Mouse (Mus musculus) forebrain, embryonic 12.5 days (tissue): Measurements from ENCODE around the gene Zdhhc6. TPM values are rescaled to one million over a fixed set of nuclear protein-coding genes. Genes with fewer than 3 reads are reported as not detected.

Experiments used
- ATAC-seq: fragments of 200-750 bp; cut with Nextera tagmentation; 2 replicates; pipeline ENCODE4 v1.8.0; 2017; ENCODE audit warnings: moderate TSS enrichment; ENCODE audit not compliant: low FRiP score
- H3K27ac ChIP-seq: fragments of 300-500 bp; sonication (generic); 2 replicates; pipeline ENCODE4 v1.5.1; 2016; ENCODE audit warnings: mild to moderate bottlenecking
- H3K27me3 ChIP-seq: fragments of 300-500 bp; sonication (generic); 2 replicates; pipeline ENCODE4 v1.6.1; 2016; ENCODE audit warnings: mild to moderate bottlenecking
- H3K36me3 ChIP-seq: fragments of 300-500 bp; sonication (generic); replicated peaks from 2 replicates; pipeline ENCODE4 v1.6.1; 2016; ENCODE audit warnings: mild to moderate bottlenecking
- H3K4me1 ChIP-seq: fragments of 300-500 bp; sonication (generic); 2 replicates; pipeline ENCODE4 v1.6.1; 2016
- H3K4me2 ChIP-seq: fragments of 300-500 bp; sonication (generic); 2 replicates; pipeline ENCODE4 v1.6.1; 2016; ENCODE audit warnings: mild to moderate bottlenecking, moderate library complexity
- H3K4me3 ChIP-seq: fragments of 300-500 bp; sonication (generic); replicated peaks from 2 replicates; pipeline ENCODE4 v1.5.1; 2016; ENCODE audit warnings: mild to moderate bottlenecking
- H3K9ac ChIP-seq: fragments of 300-500 bp; sonication (generic); 2 replicates; pipeline ENCODE4 v1.6.1; 2016; ENCODE audit warnings: mild to moderate bottlenecking
- H3K9me3 ChIP-seq: fragments of 300-500 bp; sonication (generic); 2 replicates; pipeline ENCODE4 v1.6.1; 2016
- WGBS: fragments of 180-500 bp; shearing (Covaris S2); methylation state at CpG from one replicate; pipeline ENCODE4 v1.1.7; 2016; 5-methylcytosine and 5-hydroxymethylcytosine counted together
- polyA plus RNA-seq: library from polyadenylated mRNA; unstranded; fragments of >200 nt; fragmentation: Nextera tagmentation; extraction: Ambion mirVana; gene quantifications from 2 replicates; pipeline ENCODE4 v1.2.1, GENCODE M21; 2016

Gene Zdhhc6
- 96.4 and 97.7 TPM in 2 replicates for polyA plus RNA-seq

GRCm38 (mm10) chr19:55315452-55316108, at the start of gene Zdhhc6:
Gene Zdhhc6, minus strand, starts transcription at chr19:55316032.
- ATAC-seq, result peak; percentile 82

DNA sequence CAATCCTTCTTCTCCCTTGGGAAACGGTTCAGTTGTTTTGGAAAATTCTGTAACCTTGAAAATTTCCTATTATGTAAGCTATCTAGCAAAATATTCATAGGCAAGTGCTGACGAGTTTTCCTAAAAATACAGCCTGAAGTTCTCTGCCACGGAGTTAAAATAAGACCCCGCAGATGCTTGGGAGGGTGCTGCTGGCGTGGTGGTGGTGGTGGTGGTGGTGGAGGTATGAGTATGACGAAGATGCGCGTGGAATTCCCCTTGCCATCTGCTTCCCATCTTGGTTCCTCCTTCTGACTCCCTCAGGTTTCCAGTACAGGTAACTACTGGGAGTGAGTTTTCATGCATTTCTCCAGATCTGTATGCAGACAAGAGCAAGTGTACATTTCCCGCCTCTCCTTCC, 46.8 kb upstream of the Zdhhc6 start:
- H3K4me3 ChIP-seq, result no peak overlapping the region
- H3K9ac ChIP-seq, result no peak overlapping the region
- 0 out of 2 replicates have a peak, but pooled peaks cover 3% of the 10 kb centered on the region for H3K4me1 ChIP-seq
- H3K4me2 ChIP-seq, result no peak overlapping the region
- no peaks in the 10 kb centered on the region for H3K9me3 ChIP-seq
- 96% methylated on average over 9 of the region's 9 CpGs for WGBS
- H3K27me3 ChIP-seq, result no peaks in the 10 kb centered on the region
- ATAC-seq, result no peak
- H3K36me3 ChIP-seq, result no peaks in the 10 kb centered on the region
- H3K27ac ChIP-seq, result no peak overlapping the region

More at GRCm38 (mm10) chr19:55315452-55316108, at the start of gene Zdhhc6:
- peak within 1 kb of the TSS; percentile 78 for H3K27ac ChIP-seq
- peaks cover 34% of the 10 kb centered on the region for H3K4me1 ChIP-seq
- no peaks in the 10 kb centered on the region for H3K9me3 ChIP-seq
- H3K9ac ChIP-seq, result peak within 1 kb of the TSS; percentile 80
- WGBS, result under 1% methylated on average over 60 of the region's 60 CpGs
- peaks cover 14% of the 10 kb centered on the region for H3K36me3 ChIP-seq
- H3K4me3 ChIP-seq, result peak within 1 kb of the TSS; percentile 84
- no peaks in the 10 kb centered on the region for H3K27me3 ChIP-seq
- H3K4me2 ChIP-seq, result peak within 1 kb of the TSS; percentile 87

- Histone ChIP-seq H3K4me3 (no peak overlapping the region), H3K27ac (no peak overlapping the region), H3K36me3 (no peaks in the 10 kb centered on the region; the same call in 1 of the 2 replicates), H3K27me3 (no peaks in the 10 kb centered on the region), H3K9ac (no peak overlapping the region), H3K4me1 (no peaks in the 10 kb centered on the region), H3K4me2 (no peak overlapping the region), H3K9me3 (no peaks in the 10 kb centered on the region)
- 76% methylated on average over 9 of the region's 9 CpGs for WGBS
- ATAC-seq, result no peak
These were observed 35.0 kb upstream of the Zdhhc6 start for GRCm38 (mm10) chr19:55350673-55351378.

GRCm38 (mm10) chr19:55348187-55348586, 32.4 kb upstream of the Zdhhc6 start:
- no peak overlapping the region for H3K4me2 ChIP-seq
- no peaks in the 10 kb centered on the region for H3K4me1 ChIP-seq
- no peaks in the 10 kb centered on the region for H3K27me3 ChIP-seq
- no peak overlapping the region for H3K27ac ChIP-seq
- H3K36me3 ChIP-seq, result no peaks in the 10 kb centered on the region; the same call in 1 of the 2 replicates
- no peak overlapping the region for H3K4me3 ChIP-seq
- 89% methylated on average over 3 of the region's 3 CpGs for WGBS
- ATAC-seq, result no peak
- no peak overlapping the region for H3K9ac ChIP-seq
- H3K9me3 ChIP-seq, result no peaks in the 10 kb centered on the region

- H3K4me2 ChIP-seq, result no peak overlapping the region
- no peaks in the 10 kb centered on the region for H3K36me3 ChIP-seq
- H3K4me1 ChIP-seq, result 0 out of 2 replicates have a peak, but pooled peaks cover 2% of the 10 kb centered on the region
- 92% methylated on average over 9 of the region's 9 CpGs for WGBS
- H3K9me3 ChIP-seq, result no peaks in the 10 kb centered on the region
- H3K9ac ChIP-seq, result no peak overlapping the region
- no peak overlapping the region for H3K4me3 ChIP-seq
- no peaks in the 10 kb centered on the region for H3K27me3 ChIP-seq
- ATAC-seq, result no peak
- no peak overlapping the region for H3K27ac ChIP-seq
These were observed 27.4 kb upstream of the Zdhhc6 start for GRCm38 (mm10) chr19:55343274-55343673.

DNA sequence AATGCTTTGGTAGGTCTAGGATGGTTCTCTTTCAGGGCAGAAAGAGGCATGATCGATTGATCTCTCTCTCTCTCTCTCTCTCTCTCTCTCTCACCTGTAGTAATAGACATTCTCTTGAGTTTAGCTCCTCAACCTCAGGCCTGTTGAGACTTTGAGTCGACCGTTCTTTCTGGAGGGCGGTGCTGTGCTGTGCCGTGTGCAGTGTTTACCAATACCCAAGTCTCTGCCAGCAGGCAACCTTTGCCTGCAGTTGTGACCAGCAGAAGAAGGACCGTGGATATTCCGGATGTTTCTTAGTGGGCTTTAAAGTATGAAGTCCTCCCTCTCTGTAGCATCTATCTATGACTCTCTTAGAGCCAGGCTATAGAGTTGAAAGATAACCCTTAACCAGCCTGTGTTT, 26.6 kb upstream of the Zdhhc6 start:
- WGBS, result 92% methylated on average over 7 of the region's 7 CpGs
- Histone ChIP-seq H3K36me3 (no peaks in the 10 kb centered on the region), H3K4me3 (no peak overlapping the region), H3K9ac (no peak overlapping the region), H3K4me1 (0 out of 2 replicates have a peak, but pooled peaks cover 3% of the 10 kb centered on the region), H3K4me2 (no peak overlapping the region), H3K9me3 (no peaks in the 10 kb centered on the region), H3K27ac (no peak overlapping the region), H3K27me3 (no peaks in the 10 kb centered on the region)
- ATAC-seq, result no peak

- WGBS, result 81% methylated on average over 3 of the region's 3 CpGs
- Histone ChIP-seq H3K9ac (no peak overlapping the region), H3K4me1 (peaks cover 7% of the 10 kb centered on the region), H3K27me3 (no peaks in the 10 kb centered on the region), H3K9me3 (no peaks in the 10 kb centered on the region), H3K36me3 (no peaks in the 10 kb centered on the region), H3K4me2 (no peak overlapping the region), H3K4me3 (no peak overlapping the region), H3K27ac (no peak overlapping the region)
- ATAC-seq, result no peak
These were observed 25.5 kb upstream of the Zdhhc6 start for GRCm38 (mm10) chr19:55341377-55341776.

- ATAC-seq, result no peak
- H3K36me3 ChIP-seq, result no peaks in the 10 kb centered on the region
- 92% methylated on average over 6 of the region's 6 CpGs for WGBS
These were observed 24.7 kb upstream of the Zdhhc6 start for GRCm38 (mm10) chr19:55340521-55340920.

DNA sequence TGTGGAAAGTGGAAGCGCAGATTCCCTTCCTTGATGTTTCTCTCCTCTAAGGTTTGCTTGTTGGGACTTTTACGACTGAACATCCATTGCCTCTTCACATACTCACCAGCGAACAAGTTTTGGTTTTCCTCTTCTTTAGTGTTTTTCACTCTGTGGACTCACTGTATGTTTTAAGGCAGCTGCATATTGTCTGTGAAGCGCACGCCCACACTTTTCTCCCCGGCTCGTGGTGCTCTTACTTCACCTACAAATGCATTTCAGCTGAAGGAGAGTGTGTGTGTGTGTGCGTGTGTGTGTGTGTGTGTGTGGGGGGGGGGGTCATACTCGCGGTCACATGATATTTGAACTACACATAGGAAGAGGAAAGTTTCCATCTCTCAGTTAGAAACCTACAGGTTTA, 21.8 kb upstream of the Zdhhc6 start:
- Histone ChIP-seq H3K4me2 (no peak overlapping the region), H3K4me3 (no peak overlapping the region), H3K27me3 (no peaks in the 10 kb centered on the region), H3K9ac (no peak overlapping the region), H3K4me1 (peaks cover 8% of the 10 kb centered on the region), H3K27ac (no peak overlapping the region), H3K36me3 (0 out of 2 replicates have a peak, but pooled peaks cover 4% of the 10 kb centered on the region), H3K9me3 (no peaks in the 10 kb centered on the region)
- WGBS, result 92% methylated on average over 10 of the region's 10 CpGs
- no peak for ATAC-seq

More at GRCm38 (mm10) chr19:55340521-55340920, 24.7 kb upstream of the Zdhhc6 start:
- no peak overlapping the region for H3K4me2 ChIP-seq
- H3K27ac ChIP-seq, result no peak overlapping the region
- peaks cover 8% of the 10 kb centered on the region for H3K4me1 ChIP-seq
- no peak overlapping the region for H3K4me3 ChIP-seq
- no peaks in the 10 kb centered on the region for H3K27me3 ChIP-seq
- no peaks in the 10 kb centered on the region for H3K9me3 ChIP-seq
- no peak overlapping the region for H3K9ac ChIP-seq

- WGBS, result 84% methylated on average over 9 of the region's 9 CpGs
- Histone ChIP-seq H3K36me3 (0 out of 2 replicates have a peak, but pooled peaks cover 5% of the 10 kb centered on the region), H3K9me3 (no peaks in the 10 kb centered on the region), H3K4me1 (peaks cover 8% of the 10 kb centered on the region), H3K4me3 (no peak overlapping the region), H3K4me2 (no peak overlapping the region), H3K9ac (no peak overlapping the region), H3K27ac (no peak overlapping the region), H3K27me3 (no peaks in the 10 kb centered on the region)
- ATAC-seq, result no peak
These were observed 21.2 kb upstream of the Zdhhc6 start for GRCm38 (mm10) chr19:55337066-55337465.

DNA sequence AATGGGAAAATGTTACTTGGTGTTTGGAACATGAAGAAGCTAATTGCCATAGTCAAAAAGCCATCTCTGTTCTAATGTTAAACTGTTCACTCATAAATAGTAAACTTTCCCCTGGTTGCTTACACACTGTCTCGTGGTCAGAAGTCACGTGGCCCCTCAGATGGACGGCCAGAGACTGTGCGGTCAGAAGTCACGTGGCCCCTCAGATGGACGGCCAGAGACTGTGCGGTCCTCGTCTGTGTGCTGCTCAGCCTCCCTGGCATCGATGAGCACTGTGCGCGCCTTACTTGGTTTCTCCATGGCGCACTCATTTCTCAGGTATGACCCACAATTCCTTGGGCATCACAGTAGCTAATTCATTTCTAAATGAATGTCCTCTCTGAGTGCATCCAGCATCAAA, 20.6 kb upstream of the Zdhhc6 start:
- 88% methylated on average over 12 of the region's 12 CpGs for WGBS
- Histone ChIP-seq H3K9me3 (no peaks in the 10 kb centered on the region), H3K27me3 (no peaks in the 10 kb centered on the region), H3K9ac (no peak overlapping the region), H3K4me2 (no peak overlapping the region), H3K4me1 (peaks cover 8% of the 10 kb centered on the region), H3K27ac (no peak overlapping the region), H3K4me3 (no peak overlapping the region), H3K36me3 (peaks cover 10% of the 10 kb centered on the region)
- no peak for ATAC-seq

- H3K9ac ChIP-seq, result no peak overlapping the region
- WGBS, result 100% methylated on average over 1 of the region's 1 CpGs
- no peak for ATAC-seq
- no peaks in the 10 kb centered on the region for H3K9me3 ChIP-seq
- H3K4me2 ChIP-seq, result no peak overlapping the region
- H3K27me3 ChIP-seq, result no peaks in the 10 kb centered on the region
- no peak overlapping the region for H3K27ac ChIP-seq
- H3K4me1 ChIP-seq, result peaks cover 8% of the 10 kb centered on the region
- peaks cover 15% of the 10 kb centered on the region for H3K36me3 ChIP-seq
- no peak overlapping the region for H3K4me3 ChIP-seq
These were observed 20.0 kb upstream of the Zdhhc6 start for GRCm38 (mm10) chr19:55335881-55336280.
